Mouse (Mus musculus): Measurements from ENCODE around the gene Hmgxb4. TPM values are rescaled to one million over a fixed set of nuclear protein-coding genes. Genes with fewer than 3 reads are reported as not detected.

The Hmgxb4 gene
- polyA plus RNA-seq, 1 experiment = 3.9 TPM

GRCm38 (mm10) chr8:75016422-75016821 lies 23.3 kb downstream of the Hmgxb4 start:
- Histone ChIP-seq H3K36me3 (ENCODE audit: control insufficient read depth, insufficient read depth, low read length) (0 out of 2 replicates have a peak, but pooled peaks cover 3% of the 10 kb centered on the region), H3K4me1 (ENCODE audit: control insufficient read depth, insufficient read depth, insufficient read length, low read length) (no peaks in the 10 kb centered on the region), H3K27me3 (ENCODE audit: control insufficient read depth, insufficient read depth, low read length) (no peaks in the 10 kb centered on the region), H3K4me3 (ENCODE audit: low read depth, low read length) (no peak overlapping the region), H3K27ac (ENCODE audit: insufficient read depth, low read depth, low read length) (no peak overlapping the region)
- WGBS = 65% methylated on average over 1 of the region's 1 CpGs
- TF ChIP-seq POLR2A (IDR thresholded peaks at IDR 0.05; ENCODE audit: low read depth, low read length) (no peak), CTCF (IDR thresholded peaks at IDR 0.05; ENCODE audit: extremely low read depth, insufficient read length, insufficient replicate concordance, low read depth, low read length) (no peak)

GRCm38 (mm10) chr8:75018274-75018972 lies 25.3 kb downstream of the Hmgxb4 start:
- H3K36me3 ChIP-seq (ENCODE audit: control insufficient read depth, insufficient read depth, low read length) = peaks cover 18% of the 10 kb centered on the region
- WGBS = 75% methylated on average over 5 of the region's 5 CpGs
- no peak overlapping the region for H3K4me3 ChIP-seq (ENCODE audit: low read depth, low read length)
- no peak for TF ChIP-seq POLR2A (IDR thresholded peaks at IDR 0.05; ENCODE audit: low read depth, low read length)
- TF ChIP-seq CTCF (IDR thresholded peaks at IDR 0.05; ENCODE audit: extremely low read depth, insufficient read length, insufficient replicate concordance, low read depth, low read length) = no peak
- H3K27me3 ChIP-seq (ENCODE audit: control insufficient read depth, insufficient read depth, low read length) = no peaks in the 10 kb centered on the region
- H3K27ac ChIP-seq (ENCODE audit: insufficient read depth, low read depth, low read length) = no peak overlapping the region
- H3K4me1 ChIP-seq (ENCODE audit: control insufficient read depth, insufficient read depth, insufficient read length, low read length) = no peaks in the 10 kb centered on the region

GRCm38 (mm10) chr8:75023660-75024316 lies 30.6 kb downstream of the Hmgxb4 start:
- Histone ChIP-seq H3K36me3 (ENCODE audit: control insufficient read depth, insufficient read depth, low read length) (peaks cover 38% of the 10 kb centered on the region), H3K27me3 (ENCODE audit: control insufficient read depth, insufficient read depth, low read length) (no peaks in the 10 kb centered on the region), H3K27ac (ENCODE audit: insufficient read depth, low read depth, low read length) (no peak overlapping the region), H3K4me3 (ENCODE audit: low read depth, low read length) (no peak overlapping the region), H3K4me1 (ENCODE audit: control insufficient read depth, insufficient read depth, insufficient read length, low read length) (no peaks in the 10 kb centered on the region)
- TF ChIP-seq CTCF (IDR thresholded peaks at IDR 0.05; ENCODE audit: extremely low read depth, insufficient read length, insufficient replicate concordance, low read depth, low read length) (peak; percentile 39; the same call in 1 of the 2 replicates), POLR2A (IDR thresholded peaks at IDR 0.05; ENCODE audit: low read depth, low read length) (no peak)
- WGBS = 91% methylated on average over 3 of the region's 3 CpGs

GRCm38 (mm10) chr8:75025809-75026208 lies 32.7 kb downstream of the Hmgxb4 start:
- Histone ChIP-seq H3K4me3 (ENCODE audit: low read depth, low read length) (no peak overlapping the region), H3K36me3 (ENCODE audit: control insufficient read depth, insufficient read depth, low read length) (peaks cover 46% of the 10 kb centered on the region), H3K4me1 (ENCODE audit: control insufficient read depth, insufficient read depth, insufficient read length, low read length) (no peaks in the 10 kb centered on the region), H3K27ac (ENCODE audit: insufficient read depth, low read depth, low read length) (no peak overlapping the region), H3K27me3 (ENCODE audit: control insufficient read depth, insufficient read depth, low read length) (no peaks in the 10 kb centered on the region)
- WGBS = 97% methylated on average over 4 of the region's 4 CpGs
- TF ChIP-seq CTCF (IDR thresholded peaks at IDR 0.05; ENCODE audit: extremely low read depth, insufficient read length, insufficient replicate concordance, low read depth, low read length) (no peak), POLR2A (IDR thresholded peaks at IDR 0.05; ENCODE audit: low read depth, low read length) (no peak)

GRCm38 (mm10) chr8:75030453-75031024 lies 37.4 kb downstream of the Hmgxb4 start:
- TF ChIP-seq CTCF (IDR thresholded peaks at IDR 0.05; ENCODE audit: extremely low read depth, insufficient read length, insufficient replicate concordance, low read depth, low read length) = no peak
- no peak for TF ChIP-seq POLR2A (IDR thresholded peaks at IDR 0.05; ENCODE audit: low read depth, low read length)

GRCm38 (mm10) chr8:75032961-75033360 lies 39.8 kb downstream of the Hmgxb4 start:
- no peak for TF ChIP-seq POLR2A (IDR thresholded peaks at IDR 0.05; ENCODE audit: low read depth, low read length)
- TF ChIP-seq CTCF (IDR thresholded peaks at IDR 0.05; ENCODE audit: extremely low read depth, insufficient read length, insufficient replicate concordance, low read depth, low read length) = no peak
- H3K36me3 ChIP-seq (ENCODE audit: control insufficient read depth, insufficient read depth, low read length) = peaks cover 13% of the 10 kb centered on the region
- peak overlapping the region; percentile 91 for H3K4me3 ChIP-seq (ENCODE audit: low read depth, low read length)
- H3K27ac ChIP-seq (ENCODE audit: insufficient read depth, low read depth, low read length) = no peak overlapping the region
- H3K4me1 ChIP-seq (ENCODE audit: control insufficient read depth, insufficient read depth, insufficient read length, low read length) = no peaks in the 10 kb centered on the region; the same call in 1 of the 2 replicates
- WGBS = 55% methylated on average over 5 of the region's 5 CpGs
- H3K27me3 ChIP-seq (ENCODE audit: control insufficient read depth, insufficient read depth, low read length) = no peaks in the 10 kb centered on the region

More at GRCm38 (mm10) chr8:75030453-75031024, 37.4 kb downstream of the Hmgxb4 start:
- 95% methylated on average over 3 of the region's 3 CpGs for WGBS
- Histone ChIP-seq H3K4me3 (ENCODE audit: low read depth, low read length) (no peak overlapping the region), H3K4me1 (ENCODE audit: control insufficient read depth, insufficient read depth, insufficient read length, low read length) (no peaks in the 10 kb centered on the region), H3K36me3 (ENCODE audit: control insufficient read depth, insufficient read depth, low read length) (peaks cover 17% of the 10 kb centered on the region), H3K27ac (ENCODE audit: insufficient read depth, low read depth, low read length) (no peak overlapping the region), H3K27me3 (ENCODE audit: control insufficient read depth, insufficient read depth, low read length) (no peaks in the 10 kb centered on the region)
